Mouse (Mus musculus): Measurements from ENCODE around the gene Hs1bp3.

Hs1bp3 gene

DNA sequence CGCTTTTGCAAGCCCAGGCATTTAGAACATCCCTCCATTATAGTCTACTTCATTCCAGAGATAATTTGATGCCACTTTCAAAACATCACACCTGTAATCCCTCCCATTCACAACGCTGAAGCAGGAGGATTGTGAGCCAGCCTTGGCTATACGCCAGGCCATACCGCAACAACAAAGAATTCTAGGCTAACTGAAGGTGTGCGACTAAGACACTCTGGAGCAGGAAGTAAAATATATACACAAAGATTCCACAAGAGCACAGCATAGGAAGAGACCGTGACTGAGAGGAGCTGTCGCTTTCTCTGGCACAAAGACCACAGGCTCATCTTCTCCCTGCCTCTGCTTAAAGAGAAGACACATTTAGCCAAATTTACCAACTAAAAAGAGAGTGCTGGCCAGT, 49.2 kb downstream of the Hs1bp3 start:
- DNase-seq (ENCODE audit: low read depth, low spot score): no peak

DNA sequence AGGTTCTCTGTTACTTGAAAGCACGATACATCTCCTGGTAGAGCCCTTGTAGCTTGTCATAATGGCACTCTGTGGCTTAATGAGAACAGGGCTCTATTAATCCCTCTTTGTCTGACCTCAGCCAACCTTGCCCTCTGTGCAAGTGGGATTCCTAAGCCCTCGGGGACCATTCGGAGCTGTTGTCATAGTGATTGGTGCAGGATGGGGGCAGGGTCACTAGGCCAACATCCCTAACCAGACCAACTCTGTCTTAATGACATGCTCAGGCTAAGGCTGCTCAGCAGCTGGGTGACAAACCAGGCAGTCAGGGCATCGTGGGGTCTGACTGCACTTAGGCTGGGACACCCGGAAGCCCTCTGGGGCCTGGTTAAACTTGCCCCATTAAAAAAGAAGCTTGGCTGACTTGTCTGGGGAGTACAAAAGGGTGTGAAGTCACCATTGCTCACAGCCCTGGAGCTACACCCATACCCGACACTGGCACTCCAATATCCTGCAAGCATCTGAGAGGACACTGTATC, 51.1 kb downstream of the Hs1bp3 start:
- no peak for DNase-seq (ENCODE audit: low read depth, low spot score)

DNA sequence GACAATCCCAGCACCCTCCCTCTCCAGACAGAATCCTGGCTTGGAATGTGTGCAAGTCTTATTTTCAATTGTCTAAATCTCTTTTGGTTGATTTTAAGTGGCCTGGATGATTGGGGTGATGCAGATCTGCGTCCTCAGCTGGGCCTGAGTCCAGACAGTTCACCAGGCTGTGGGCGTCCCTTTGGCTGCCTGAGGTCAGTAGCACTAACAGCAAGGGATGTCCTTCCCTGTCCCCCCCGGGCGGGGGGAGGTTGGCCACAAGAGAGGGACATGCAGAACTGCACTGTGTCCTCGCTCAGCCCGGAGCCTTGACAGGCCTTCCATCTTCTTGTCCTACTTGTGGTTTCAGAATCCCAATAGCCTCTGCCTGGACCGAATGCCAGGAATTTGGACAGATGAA, 52.1 kb downstream of the Hs1bp3 start:
- DNase-seq (ENCODE audit: low read depth, low spot score): no peak

DNA sequence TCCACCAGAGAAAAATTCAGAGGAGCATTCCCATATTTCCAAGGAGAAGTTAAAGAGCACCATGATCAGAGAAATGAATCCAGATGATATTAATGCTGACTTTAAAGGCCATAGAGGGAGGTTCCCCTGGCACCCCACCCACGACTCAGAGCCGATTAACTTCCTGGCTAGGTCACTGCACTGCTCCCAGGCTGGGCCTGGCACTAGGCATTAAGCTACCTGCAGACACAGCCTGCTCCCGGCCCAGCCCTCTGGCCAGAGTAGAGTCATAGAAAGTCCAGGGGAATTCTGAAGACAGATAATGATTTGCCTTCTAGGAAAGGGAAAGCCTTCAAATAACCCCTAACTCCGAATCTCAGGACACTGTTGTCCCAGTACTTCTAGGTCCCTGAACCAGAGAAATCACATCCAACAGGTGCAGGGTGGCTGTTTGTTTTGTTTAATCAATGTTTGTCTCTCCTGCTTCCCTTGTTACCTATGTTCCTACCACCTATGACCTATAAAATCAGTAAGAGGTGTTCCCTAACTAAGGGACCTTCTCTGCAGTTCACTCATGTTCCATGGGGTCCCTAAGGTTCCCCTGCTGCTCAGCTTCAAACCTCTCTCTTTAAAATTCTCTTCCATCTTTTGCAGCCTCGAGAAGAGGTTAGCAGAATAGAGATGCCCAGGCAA, 52.8 kb downstream of the Hs1bp3 start:
- no peak for DNase-seq (ENCODE audit: low read depth, low spot score)

DNA sequence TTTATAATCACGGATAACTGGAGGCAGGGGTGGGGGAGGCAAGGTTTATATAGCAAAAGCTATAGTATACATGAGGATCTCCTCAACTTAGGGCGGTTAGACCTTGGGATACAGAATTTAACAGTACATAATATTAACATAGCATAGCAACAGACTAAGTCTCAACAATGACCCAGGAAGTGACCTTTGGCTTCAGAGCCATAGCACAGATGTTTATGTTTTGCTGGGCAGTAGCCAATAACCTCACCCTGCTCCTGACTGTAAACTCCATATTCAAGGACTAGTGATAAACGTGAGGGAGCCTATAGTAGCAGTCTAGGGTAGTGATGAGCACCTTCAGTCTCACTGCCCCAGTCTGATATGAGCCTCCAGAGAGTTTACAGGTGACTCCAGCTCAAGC, 53.5 kb downstream of the Hs1bp3 start:
- no peak for DNase-seq (ENCODE audit: low read depth, low spot score)

DNA sequence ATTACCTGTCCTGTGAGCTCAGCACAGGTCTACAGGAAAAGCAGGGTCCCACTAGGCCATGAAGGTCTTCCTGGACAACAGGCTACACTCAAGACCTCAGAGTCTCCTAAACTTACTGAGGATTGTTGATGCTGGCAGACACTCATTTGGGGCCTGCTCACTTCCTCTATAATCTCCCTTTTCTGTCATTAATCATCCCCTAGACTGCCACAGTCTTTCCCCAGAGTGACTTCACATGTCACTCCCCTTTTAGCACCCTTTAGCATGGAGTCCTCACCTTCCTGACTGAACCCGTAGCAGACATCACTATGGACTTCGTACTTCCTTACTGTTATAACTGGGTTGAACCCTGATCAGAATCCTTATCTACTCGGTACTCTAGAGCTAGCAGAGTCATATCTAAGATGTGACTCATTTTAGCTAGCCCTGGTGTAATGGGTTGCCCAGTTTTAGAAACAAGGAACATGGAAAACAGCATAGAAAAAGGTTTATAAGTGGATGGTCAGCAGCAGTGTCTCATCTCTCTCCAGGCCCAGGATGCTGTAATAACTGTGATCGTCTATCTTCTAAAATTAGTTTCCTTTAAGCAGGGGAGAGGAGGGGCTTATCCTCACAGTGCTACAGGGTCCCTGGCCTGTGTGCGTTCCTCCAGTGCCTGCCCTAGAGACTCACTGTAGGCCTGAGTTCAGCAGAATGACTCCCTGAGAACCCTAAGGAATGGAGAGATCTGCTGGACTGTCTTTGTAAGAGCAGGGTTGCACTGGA, 58.7 kb downstream of the Hs1bp3 start:
- DNase-seq (ENCODE audit: low read depth, low spot score): no peak

DNA sequence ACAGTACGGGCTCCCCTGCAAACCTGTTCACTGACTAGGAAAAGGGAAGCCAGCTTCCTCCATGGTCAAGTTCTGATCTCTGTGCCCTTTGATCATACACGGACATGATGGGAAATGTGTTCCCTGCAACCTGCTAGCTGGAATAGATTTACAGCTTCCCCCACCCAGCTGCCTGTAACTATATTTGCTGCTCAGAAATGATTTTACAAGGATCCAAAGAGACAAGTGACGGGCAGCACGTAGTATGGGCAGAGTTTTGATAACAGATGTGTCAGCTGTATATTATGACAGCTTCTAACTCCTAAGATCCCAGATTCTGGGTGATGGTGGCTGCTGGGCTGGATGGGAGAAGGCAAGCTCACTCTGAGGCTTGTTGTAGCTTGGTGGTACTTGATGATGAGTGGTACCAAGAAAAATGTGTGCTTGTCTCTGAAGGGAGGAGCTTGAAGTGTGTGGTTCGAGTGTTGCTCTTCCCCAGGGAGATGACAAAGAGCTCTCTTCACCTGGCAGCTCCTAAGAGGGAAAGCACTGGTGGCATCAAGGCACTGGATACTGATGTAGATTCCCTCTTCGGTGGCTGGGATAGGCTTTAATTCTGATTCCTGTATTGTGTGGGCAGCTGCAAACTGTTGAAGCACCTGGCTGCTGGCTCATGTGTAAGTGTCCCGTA, 59.4 kb downstream of the Hs1bp3 start:
- no peak for DNase-seq (ENCODE audit: low read depth, low spot score)

DNA sequence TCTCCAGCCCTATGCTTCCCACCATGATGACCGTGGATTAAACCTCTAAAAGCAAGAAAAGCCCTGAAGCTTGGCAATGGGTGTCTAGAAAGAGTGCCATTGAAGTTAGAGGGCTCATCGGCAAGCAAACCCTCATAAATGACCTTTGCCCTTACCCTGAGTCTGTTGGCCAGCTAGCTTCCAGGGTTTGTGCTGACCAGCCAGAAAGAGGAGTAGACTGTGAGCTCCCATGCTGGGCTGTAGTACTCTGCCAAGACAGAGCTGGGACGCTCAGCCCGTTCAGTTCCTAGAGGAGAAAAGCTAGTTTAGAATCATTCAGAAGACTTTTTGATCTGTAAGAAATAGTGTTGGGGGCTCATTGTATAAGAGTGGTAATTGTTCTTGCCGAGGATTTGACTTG, 60.5 kb downstream of the Hs1bp3 start:
- no peak for DNase-seq (ENCODE audit: low read depth, low spot score)

DNA sequence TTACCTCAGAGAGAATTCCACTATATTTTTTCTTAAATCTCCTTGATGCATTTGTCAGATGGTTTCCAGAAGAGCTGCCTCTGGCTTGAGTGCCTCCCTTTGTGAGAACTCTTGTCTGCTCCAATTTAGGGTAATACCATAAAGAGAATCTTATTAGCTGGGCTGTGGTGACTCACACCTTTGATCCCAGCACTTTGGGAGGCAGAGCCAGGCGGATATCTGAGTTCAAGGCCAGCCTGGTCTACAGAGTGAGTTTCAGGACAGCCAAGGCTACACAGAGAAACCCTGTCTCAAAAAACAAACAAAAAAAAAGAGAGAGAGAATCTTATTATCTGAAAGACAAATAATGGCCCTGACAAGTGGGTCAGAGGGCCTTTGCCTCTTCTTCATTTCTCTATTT, 63.9 kb downstream of the Hs1bp3 start:
- no peak for DNase-seq (ENCODE audit: low read depth, low spot score)

DNA sequence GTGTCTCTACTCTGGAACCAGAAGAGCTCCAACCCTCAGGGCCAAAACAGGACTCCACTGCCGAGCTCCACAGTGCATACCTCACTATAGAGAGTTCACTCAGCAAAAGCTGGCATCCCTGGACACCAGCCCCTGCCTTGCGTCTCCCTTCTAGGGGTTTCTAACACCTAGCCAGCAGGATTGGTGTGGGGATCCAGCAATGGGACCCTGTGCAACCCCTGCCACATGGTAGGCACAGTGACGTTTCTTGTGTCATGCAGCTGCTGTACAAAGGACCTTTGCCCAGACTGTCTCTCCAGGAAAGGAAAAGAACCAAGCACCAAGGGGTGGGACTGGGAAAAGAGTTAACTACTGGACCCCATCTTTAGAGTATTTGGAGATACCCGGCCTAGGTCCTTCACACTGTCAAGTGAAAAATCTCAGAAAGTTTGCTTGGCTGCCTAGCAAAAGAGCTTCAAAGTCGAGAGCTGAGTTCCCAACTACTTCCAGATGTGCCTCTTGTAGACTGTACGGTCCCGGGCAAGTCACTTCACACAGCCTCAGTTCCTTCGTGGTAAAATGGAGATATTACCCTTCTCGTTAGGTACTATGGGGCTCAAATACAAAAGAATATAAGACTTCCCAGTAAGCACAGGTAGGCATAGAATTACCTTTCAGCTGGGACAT, 64.9 kb downstream of the Hs1bp3 start:
- DNase-seq (ENCODE audit: low read depth, low spot score): no peak

DNA sequence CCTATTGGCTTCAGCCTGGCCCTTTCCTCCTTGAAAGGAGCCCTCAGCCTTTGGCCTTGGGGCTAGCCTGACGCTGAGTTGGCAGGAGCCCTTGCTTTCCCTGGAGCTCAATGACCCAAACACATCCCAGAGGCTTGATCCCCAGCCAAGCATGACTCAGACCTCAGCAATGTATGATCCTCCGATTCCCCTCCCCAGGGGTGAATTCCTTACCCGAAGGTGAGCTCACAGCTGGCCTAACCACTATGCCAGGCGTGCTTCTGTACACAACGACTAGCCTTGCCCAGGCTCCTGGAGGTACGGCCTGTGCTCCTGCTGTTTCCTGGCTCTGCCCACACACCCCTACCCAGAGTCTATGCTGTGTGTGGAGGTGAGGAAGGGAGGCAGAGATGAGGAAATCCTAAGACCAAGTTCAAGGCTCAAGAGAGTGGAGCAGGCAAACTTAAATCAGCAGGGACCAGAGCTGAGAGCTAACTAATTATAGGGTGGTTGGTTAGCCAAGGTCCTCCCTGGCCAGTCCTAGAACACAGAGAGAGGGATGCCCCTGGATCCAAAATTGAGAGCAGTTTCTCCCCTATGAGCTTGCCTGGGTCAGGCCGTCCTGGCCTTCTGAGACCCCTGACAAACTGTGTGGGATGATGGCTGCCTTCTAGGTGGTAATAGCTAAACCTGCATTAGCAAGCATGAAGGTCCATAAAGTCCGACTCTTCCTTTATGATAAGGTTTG, 66.7 kb downstream of the Hs1bp3 start:
- no peak for DNase-seq (ENCODE audit: low read depth, low spot score)

DNA sequence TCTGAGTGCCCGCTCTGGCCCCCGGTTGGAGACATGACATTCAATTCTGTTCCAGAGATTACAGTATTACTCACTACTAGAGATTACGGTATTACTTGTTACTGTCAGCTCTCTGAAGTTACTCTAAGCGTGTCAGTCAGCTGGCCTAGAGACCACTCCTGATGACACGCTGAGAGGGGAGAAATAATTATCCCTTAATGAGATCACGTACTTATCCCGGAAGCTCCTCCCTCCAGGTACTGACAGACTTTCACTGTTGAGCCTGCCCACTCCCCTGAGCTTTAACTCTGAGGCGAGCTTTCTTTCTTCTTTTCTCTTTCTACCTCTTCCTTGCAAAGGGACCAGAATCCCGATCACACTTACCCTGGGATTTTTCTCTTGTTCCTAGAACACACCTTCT, 67.7 kb downstream of the Hs1bp3 start:
- no peak for DNase-seq (ENCODE audit: low read depth, low spot score)

DNA sequence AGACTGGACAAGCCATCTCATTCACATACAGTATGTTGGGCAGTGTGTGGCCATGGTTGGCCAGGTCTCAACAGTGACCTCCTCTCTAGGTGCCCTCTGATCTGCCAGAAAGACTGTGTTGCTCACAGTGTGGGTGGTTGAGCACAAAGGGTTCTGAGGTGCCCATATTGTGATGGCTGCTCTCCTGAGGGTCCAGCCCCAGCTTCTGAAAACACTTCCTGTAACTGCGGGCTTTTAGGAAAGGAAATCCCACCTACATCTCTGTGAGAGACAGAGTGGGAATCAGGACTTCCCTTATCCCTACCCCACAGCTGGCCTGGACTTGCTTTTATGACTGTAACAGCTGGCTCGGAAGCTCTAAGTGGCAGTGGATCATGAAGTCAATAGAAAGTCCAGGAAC, 68.7 kb downstream of the Hs1bp3 start:
- no peak for DNase-seq (ENCODE audit: low read depth, low spot score)

DNA sequence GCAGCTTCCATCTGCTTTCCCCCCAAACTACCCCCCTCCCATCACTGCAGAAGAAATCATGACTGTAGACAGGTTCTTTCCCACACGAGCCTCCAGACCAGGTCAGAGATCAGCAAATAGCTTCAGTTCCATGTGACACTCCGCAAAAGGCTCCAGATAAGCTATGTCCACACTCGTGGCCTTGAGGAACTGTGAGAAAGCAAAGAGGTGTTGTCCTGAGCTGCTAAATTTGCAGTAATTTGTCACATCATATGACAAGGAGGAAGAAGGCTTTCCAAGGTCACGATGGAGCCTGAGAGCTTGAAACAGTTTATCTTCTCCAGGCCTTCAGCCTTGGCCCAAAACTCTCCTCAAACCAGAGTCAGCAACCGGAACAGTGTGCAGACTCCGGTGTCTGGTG, 70.6 kb downstream of the Hs1bp3 start:
- DNase-seq (ENCODE audit: low read depth, low spot score): no peak

DNA sequence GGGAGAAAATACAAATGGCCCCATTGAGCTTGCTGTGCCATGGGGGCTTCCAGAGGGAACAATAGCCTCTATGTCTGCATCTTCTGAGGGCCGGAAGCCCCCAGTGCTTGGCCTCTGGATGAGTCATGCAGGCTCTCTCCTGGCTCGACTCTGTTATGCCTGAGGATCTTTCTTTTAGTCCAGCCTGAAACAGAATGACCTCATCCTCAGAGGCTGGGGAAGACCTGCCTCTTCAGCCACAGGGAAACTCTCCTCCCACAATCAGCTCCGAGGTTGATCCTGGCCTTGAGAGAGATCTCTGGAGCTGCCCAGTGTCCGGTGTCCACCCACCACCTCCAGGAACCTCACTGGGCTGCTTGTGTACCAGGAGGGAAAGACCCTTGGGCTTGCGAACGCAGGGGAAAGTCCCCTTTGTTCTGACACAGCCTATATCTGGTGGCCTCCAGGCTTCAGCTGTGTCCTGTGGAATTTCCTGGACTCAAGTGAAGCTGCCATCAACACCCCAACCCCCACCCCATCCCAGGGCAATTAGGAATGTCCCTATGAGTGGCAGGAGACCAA, 73.3 kb downstream of the Hs1bp3 start:
- DNase-seq (ENCODE audit: low read depth, low spot score): no peak

DNA sequence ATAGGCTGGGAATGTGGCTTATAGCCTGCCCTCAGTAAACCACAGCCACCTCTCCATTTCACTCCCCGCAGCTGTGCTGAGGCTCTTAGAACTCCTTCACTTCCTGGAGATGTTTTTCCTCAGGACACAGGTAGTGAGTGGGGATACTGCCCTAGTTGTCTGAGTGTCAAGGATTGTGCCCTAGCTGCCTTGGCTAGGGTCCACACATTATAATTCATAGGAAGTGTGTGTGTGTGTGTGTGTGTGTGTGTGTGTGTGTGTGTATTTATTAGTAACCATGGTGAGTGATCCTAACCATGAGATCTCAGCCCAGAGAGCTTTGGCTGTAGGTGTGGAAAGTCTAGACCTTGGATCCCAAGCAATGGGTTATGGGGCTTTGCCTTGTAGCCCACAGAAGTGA, 74.0 kb downstream of the Hs1bp3 start:
- DNase-seq (ENCODE audit: low read depth, low spot score): no peak

DNA sequence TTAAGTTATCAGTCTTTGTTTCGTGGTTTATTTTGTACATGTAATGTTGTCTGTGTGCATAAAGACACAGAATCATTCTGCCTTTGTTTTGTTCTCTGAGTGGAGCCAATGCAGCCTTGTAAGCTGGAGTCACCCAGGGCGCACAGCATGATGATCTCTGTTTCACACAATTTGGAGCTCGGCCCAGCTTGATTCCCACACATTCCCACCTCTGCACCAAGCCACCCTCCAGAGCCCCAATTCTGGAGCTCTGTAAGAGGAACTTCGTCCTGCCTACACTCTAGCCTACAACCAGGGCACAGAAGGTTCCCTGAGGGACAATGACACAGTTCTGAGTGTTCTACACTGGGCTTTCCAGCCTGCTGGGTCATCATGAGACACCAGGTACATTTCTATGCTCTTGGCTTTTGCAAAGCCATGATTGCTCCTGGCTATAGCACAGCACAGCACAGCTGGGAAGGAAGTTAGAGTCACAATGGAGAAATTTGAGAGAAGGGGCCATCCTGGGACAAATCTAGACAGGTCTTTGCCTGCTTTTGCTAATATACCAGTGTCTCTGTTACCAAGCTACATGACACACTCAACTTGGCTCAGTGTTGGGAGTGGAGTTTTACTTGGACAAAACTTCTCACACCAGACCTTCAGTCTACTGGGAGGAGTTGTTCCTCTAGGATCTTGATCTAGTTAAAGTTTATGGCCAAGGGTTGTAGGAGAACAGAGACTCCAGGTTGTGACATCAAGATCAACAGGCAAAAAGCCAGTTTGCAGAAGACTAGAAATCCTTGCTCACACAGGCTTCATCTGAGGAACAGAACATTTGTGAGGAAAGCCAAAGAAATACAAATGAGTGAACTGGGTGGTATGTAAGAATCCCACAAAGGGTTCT, 75.5 kb downstream of the Hs1bp3 start:
- DNase-seq (ENCODE audit: low read depth, low spot score): no peak

DNA sequence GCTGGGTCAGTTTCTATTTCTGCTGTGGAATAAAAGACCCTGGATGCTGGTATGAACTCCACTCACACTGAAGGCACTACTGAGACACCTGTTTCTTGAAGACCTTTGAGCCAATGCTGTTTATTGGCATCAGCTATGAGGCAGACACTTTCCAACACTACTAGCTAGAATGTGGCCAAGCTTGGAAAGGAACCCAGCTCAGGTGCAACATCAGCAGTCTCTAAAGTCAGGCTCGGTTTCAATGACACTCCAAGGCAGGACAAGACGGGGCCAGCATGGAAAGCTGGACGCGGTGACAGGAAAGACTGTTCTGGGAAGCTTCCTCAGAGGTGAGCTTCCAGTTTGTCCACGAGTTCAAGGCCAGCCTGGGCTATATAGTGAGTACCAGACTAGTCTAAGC, 80.0 kb downstream of the Hs1bp3 start:
- DNase-seq (ENCODE audit: low read depth, low spot score): no peak

Data from CD4-positive helper T cell, adult 2 months (primary cell).